Mouse (Mus musculus) MN1 (cell line): ENCODE results near the gene Mrpl30.
A peak's percentile ranks its signal among the peaks of the same experiment; 100 is the strongest.

Experiments used
- DNase-seq: peaks from one replicate; pipeline ENCODE4 v3.0.0-alpha.2; 2016; ENCODE audit warnings: low spot score

Mrpl30 gene

DNA sequence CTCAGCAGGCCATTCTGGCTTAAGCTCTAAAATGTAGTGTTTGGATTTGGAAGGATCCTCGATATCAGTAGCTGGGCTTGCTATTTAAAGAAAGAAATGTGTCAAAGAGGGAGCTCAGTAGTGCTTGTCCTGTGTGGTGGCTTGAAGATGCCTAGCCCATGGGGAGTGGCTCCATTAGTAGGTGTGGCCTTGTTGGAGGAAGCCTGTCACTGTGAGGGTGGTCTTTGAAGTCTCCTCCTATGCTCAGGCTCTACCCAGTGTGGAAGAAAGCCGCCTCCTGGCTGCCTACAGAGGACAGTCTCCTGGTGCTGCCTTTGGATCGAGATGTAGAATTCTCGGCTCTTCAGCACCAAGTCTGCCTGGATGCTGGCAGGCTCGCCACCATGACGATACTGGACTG lies 10.0 kb downstream of the Mrpl30 start:
- DNase-seq, result no peak

DNA sequence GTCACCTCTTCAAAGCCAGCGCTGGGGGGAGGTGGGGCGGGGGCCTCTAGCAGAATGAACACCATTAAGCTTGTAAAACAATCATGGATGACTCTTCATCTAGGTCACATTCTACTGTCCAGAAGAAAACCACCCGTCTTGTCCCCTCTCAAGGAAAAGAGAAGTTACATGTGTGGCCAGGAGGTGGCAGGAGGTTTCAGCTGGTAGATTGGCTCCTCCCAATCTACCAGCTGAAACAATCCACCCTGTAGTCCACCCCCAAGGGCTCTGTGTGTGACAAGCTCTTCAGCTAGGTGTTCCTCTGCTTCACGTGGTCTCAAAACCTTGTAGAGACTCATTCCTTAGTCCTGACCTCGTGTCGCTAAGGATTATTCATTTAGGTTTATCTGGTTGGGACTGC lies 12.9 kb downstream of the Mrpl30 start:
- DNase-seq, result peak; percentile 55

- no peak for DNase-seq
Measured at GRCm38 (mm10) chr1:37912751-37913150, 22.5 kb downstream of the Mrpl30 start.

DNA sequence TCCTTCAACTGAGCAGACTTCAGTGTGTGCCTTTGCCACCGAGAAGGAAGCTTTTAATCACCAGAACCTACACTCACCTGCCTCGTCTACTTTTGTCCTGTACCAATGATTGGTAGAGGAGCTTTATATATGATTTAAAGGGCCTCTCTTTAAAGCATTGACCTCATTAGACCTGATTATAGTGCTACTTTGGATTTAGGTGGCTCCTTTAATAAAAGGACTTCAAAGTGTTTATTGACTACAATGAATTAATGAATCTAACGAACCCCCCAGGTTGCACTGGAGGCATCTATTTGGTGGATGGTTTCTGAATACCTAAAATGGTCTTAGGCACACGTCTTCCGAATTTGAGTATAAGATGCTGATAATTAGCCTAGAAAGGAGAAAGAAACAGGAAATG lies 26.1 kb downstream of the Mrpl30 start, which contains the start of gene Lyg2:
Lyg2 (minus strand) TSS at position 101 of the 400 bp plus-strand sequence.
- DNase-seq, result no peak

DNA sequence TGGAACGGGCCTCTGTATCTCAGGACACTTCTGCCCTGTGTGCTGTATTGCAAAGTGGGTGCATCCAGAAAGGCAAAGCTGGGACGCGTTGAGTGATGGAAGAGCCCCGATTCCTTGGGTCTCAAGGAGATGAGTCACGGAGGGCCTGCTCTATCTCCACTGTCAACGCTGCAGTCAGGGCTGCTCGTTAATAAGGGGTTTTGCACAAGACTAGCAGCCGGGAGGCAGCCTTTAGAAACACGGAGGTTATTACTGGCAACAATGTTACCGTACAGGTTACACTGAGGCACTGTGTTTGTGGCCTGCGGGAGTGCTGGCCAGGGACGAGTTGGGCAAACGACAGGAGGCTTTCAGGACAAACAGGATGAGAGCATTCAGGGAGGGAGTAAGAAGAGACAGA lies 27.4 kb downstream of the Mrpl30 start:
- peak; percentile 65 for DNase-seq

- DNase-seq, result no peak
Measured at GRCm38 (mm10) chr1:37918096-37918495, 27.8 kb downstream of the Mrpl30 start.

DNA sequence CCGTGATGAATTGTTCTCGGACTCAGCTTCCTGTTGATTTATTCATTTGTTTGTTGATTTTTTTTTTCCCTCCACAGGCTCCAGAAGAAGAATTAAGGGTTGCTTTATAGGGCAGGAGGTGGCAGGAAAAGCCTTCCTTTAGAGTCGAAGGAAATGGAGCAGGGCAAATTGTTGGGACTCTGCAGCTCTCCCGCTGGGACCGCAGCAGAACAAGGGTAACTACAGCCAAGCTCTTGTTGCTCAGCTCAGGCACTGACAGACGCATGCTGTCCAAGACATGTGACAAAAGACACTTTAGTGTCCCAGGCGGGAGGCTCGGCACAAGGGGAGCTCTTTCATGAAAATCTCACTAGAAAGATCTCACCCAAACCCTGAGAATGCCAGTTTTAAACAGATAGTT lies 32.3 kb downstream of the Mrpl30 start:
- DNase-seq, result no peak

- no peak for DNase-seq
Measured at GRCm38 (mm10) chr1:37925971-37926370, 35.7 kb downstream of the Mrpl30 start.

DNA sequence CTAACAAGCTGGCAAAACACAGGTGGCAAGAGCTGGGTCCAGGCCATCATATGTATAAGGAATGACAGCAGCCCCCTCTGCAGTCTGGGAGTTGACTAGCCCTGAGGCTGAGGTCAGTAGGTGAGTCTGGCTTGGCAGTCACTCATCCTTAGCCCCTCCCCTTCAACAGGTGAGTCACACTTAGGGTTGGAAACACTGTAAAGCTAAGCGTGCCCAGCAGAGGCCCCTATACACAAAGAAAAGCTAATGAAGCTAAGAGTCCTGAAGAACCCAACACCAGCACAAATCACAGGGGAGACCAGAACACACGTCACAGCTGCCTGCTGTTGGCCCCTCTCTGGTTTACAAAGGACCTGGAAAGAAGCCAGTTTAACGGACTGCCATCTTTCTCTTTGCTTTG lies 41.5 kb downstream of the Mrpl30 start:
- peak; percentile 15 for DNase-seq
